Mouse (Mus musculus) lung, postnatal 0 days (tissue): Measurements from ENCODE around the gene Fam243.

Experiments used
- CTCF ChIP-seq: IDR thresholded peaks from 2 replicates; pipeline ENCODE4 v1.5.1; 2016; ENCODE audit warnings: antibody characterized with exemption, mild to moderate bottlenecking
- EP300 ChIP-seq: IDR thresholded peaks from 2 replicates; pipeline ENCODE4 v1.6.1; 2016; ENCODE audit warnings: antibody characterized with exemption, mild to moderate bottlenecking, control low read depth

DNA sequence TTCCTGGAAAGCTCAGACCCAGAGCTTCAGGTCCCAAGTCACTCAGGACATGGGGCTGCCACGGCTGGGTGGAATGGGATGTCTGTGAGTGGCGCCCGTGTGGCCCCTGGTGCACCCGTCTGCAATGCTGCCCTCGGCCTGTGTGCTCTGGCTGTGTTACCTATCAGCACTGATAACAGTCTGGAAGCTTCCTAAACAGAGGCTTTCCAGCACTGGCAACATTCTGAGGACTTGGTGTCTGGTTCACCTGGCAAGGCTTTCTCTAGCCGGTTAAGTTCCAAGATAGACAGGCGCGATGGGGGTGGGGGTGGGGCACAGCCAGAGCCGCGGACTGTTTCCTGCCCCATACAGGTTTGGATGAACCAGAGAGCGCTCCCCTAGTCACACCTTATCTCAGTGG, 34.7 kb upstream of the Fam243 start:
- TF ChIP-seq CTCF (no peak), EP300 (no peak)
